Mouse (Mus musculus): ENCODE measurements around the gene Kcng4.

Kcng4 gene

DNA sequence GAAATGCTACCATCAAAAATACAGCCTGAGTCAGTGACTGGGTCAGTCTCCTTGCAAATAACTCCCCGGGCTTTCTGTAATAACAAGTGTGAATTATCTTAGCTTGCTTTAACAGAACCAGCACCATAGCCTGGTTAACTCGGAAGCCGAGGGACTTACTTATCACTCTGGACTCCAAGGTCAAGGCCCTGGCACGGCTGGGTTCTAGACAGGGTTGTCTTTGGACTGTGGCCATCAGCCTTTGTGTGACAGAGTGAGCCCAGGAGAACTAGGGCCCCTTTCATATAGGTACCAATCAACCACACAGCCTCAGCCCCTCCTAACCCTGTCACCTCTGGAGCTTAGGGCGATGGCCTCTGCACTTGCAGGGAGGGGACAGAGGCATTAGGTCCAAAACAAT, 5.6 kb upstream of the Kcng4 start:
- DNase-seq (ENCODE audit: low spot score in 2 of 2) = no peak

DNA sequence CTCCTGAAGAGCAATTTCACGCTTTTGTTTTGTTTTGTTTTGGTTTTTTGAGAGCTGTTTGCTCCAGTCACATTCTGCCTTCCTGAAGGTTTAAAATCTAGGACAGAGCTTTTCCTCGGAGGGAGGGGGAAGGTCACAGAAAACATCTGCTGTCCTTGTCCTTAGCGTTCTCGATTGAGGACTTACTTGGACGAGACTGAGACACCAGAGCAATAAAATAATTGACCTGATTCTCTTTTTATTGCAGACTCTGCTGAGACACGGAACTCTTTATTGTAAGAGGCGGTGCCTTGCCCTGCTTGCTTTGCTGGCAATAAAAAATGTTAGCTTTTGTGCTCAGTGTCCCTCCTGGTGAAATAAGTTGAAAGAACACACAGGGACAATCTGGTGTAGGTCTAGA, 4.3 kb upstream of the Kcng4 start:
- no peak for DNase-seq (ENCODE audit: low spot score in 2 of 2)

- DNase-seq (ENCODE audit: low spot score in 2 of 2) = no peak
Observed at GRCm38 (mm10) chr8:119638261-119638660, 2.8 kb upstream of the Kcng4 start.

- no peak for DNase-seq (ENCODE audit: low spot score in 2 of 2)
Observed at GRCm38 (mm10) chr8:119637381-119637780, 1.9 kb upstream of the Kcng4 start.

GRCm38 (mm10) chr8:119636766-119637165, 1.3 kb upstream of the Kcng4 start:
- no peak for DNase-seq (ENCODE audit: low spot score in 2 of 2)

DNA sequence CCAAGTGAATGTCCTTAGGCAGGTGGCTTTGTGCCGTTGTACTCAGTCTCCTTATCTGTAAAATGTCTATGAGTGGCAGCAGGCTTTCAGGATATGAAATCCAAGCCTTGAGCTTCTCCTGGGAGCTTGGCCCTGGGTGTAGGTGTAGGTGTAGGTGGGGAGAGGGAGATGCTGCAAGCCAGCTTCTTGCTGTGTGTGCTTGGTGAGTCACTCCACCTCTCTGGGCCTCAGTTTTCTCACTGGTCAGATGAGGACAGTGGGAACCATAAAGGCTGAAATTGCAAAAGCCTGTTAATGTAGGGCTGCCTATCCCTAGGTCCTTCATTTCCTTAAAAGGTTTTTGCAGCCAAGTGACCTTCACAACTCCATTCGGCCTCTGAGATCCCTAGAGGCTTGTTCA, 478 bp upstream of the Kcng4 start:
- DNase-seq (ENCODE audit: low spot score in 2 of 2) = no peak

DNA sequence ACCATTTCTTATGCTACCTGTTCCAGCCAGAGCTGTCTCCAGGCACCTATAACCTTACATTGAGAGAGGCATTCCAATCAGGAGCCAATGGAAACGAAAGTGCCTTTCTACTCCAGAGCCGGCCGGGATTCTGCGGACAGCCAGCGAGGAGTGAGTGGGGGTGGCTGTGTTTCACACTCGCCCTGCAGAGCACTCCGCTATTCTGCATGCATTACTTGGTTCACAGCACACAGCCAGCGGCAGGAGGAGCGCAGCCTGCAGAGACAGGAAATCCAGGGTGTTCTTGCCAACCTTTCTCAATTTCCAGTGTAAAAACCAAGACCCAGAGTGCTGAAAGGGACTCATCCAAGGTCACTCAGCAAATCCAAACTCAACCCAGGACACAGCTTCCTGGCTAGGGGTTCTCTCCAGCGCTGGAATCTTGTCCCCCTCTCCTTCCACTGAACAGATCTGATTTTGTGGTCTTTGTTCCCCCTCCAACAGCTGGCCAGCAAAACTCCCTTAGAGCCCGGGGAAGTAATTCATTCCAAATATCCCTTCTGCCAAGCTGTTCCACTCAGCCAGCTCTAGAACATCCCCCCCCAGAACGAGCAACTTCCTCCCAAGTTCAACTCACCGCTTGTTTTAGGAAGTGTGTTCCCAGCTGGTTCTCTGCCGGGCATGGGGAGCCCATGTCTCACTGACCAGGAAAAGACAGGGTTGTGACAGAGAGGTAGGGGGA, 704 bp downstream of the Kcng4 start:
- no peak for DNase-seq (ENCODE audit: low spot score in 2 of 2)

DNA sequence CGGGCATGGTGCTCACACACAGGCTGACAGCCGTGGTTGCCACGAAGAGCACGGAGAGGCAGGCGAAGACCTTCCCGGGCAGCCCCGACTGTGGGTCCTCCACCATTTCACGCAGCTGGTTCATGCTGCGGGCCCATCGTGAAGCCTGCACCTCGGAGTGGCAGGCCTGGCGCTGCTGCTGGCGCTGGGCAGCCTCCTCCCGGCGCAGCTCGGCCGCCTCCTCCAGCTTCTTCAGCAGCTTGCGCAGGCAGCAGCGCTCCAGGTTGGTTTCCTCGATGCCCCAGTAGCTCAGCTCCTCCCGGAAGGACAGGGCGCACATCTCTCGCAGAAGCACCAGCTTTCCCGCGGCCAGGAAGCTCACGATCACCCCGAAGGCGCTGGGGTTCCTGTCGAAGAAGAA, 2.6 kb downstream of the Kcng4 start:
- no peak for DNase-seq (ENCODE audit: low spot score in 2 of 2)

- DNase-seq (ENCODE audit: low spot score in 2 of 2) = no peak
Observed at GRCm38 (mm10) chr8:119632246-119632645, 3.2 kb downstream of the Kcng4 start.

DNA sequence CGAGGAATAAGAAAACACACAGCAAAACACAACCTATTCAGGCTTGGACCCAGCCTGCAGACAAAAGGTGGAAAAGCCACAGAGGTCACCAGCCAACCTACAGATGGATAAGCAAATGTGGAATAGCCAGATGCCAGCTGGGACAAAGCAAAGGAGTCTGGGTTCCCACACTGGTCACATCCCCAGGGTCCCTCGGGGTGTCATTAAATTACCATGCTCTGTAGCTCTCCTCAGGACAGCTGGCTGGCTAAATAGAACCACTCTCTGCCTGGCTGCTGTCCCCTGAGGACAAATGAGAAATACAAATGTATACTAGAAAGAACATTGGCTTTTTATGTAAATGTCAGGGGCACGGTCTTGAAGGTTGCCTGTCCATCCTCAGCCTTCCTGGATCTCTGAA, 4.6 kb downstream of the Kcng4 start:
- no peak for DNase-seq (ENCODE audit: low spot score in 2 of 2)

- peak; percentile 19 to 45 for DNase-seq (ENCODE audit: low spot score in 2 of 2)
Observed at GRCm38 (mm10) chr8:119627613-119628359, 7.7 kb downstream of the Kcng4 start.

DNA sequence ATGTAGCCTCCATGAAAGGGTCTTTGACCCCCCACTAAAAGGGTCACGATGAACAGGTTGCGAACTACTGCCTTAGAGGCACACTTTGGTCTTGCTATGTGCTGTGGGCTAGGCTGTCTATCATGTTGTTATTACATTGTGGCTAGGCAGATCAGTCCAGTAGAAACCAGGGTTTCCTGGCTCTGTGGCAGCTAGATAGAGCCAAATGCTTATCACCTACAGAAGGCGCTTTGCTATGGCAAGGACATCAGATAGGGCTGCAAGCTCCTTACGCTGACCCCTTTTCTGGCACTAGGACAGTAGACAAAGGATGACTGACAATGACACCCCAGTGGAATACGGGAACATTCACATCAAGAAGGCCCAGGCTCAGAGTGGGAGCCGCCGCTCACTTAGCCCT, 8.3 kb downstream of the Kcng4 start:
- no peak for DNase-seq (ENCODE audit: low spot score in 2 of 2)

DNA sequence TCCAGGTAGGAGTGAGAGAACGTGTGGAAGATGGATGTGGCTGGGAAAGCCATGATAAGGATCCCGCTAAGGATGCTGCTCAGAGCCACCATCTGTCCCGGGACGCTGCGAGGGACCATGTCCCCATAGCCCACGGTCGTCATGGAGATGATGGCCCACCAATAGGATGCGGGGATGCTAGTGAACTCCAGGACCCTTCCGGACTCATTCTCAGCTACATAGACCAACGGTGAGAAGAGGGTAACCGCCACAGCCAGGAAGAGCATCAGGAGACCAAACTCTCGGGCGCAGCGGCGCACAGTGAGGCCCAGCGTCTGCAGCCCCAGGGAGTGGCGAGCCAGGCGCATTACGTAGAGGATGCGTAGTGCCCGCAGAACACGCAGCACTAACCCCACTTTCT, 9.7 kb downstream of the Kcng4 start:
- DNase-seq (ENCODE audit: low spot score in 2 of 2) = no peak

- DNase-seq (ENCODE audit: low spot score in 2 of 2) = no peak
Observed at GRCm38 (mm10) chr8:119624916-119625315, 10.6 kb downstream of the Kcng4 start.

DNA sequence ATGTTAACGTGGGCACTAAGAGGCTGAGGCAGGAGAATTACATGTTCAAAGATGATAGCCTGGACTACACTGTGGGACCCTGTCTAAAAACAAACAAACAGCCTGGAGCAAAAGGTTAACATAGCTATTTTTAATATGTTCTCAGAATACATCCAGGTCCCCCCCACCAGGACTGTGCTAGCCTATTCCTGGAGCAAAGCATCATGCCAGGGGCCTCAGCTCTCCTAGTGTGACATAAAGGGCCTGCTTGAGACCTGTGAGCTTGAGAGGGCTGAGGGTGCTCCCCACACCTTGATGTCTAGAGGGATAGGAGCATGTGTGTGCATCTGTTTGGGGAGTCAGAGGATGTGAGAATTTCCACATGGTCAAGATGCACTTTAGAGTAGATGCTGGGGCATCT, 11.7 kb downstream of the Kcng4 start:
- no peak for DNase-seq (ENCODE audit: low spot score in 2 of 2)

GRCm38 (mm10) chr8:119623061-119623460, 12.4 kb downstream of the Kcng4 start:
- no peak for DNase-seq (ENCODE audit: low spot score in 2 of 2)

GRCm38 (mm10) chr8:119622555-119622954, 12.9 kb downstream of the Kcng4 start:
- no peak for DNase-seq (ENCODE audit: low spot score in 2 of 2)

- DNase-seq (ENCODE audit: low spot score in 2 of 2) = no peak
Observed at GRCm38 (mm10) chr8:119620848-119621465, 14.5 kb downstream of the Kcng4 start.

DNA sequence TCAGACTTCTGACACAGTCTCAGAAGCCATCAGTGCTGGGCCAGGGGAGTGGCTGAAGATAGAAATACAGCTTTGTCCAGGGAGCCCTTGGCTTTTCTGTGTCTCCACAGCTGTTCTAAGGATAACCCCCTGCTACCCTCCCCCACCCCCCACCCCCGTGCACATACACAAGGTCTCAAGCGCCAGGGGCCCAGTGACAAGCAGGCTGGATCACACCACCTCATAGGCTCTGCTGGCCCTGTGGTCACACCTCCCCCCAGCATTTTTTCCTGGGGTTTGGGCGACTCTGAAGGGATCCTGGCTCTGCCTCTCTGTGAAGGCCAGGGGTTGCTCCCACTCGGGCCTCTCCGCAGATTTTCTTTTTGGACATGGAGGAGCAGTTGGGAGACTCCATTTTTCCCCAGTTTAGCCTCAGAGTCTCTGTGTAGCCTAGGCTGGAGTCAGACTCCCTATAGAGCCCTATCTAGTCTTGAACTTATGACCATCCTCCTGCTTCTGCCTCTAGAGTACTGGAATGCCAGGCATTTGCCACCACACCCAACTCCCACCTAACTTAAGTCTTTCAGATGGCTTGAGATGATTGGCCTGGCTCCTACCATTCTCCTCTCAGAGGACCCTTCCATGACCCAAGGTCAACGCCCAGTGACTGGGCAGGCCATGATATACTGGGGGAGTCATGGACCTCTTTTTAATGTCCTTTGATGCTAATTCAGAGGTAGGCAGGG, 15.2 kb downstream of the Kcng4 start:
- no peak for DNase-seq (ENCODE audit: low spot score in 2 of 2)

GRCm38 (mm10) chr8:119618887-119619286, 16.6 kb downstream of the Kcng4 start:
- no peak for DNase-seq (ENCODE audit: low spot score in 2 of 2)

DNA sequence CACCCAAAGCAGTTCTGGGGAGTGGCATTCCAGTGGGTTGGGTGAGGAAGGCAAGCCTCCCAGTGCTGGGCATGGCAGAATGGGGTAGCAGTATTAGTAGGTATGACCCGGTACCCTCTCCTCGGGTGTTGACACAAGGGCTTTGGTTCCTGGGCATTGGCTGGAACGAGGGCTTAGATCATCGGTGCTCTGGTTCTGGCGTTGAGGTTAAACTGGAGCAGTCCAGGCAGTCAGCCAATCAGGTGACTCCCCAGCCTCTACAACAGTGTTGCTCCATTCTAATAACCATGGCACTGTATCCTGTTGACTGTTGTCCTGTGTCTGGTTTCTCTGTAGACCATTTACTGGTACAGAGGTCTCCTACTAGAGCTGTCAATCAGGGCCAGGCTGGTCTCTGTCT, 17.9 kb downstream of the Kcng4 start:
- DNase-seq (ENCODE audit: low spot score in 2 of 2) = no peak

DNA sequence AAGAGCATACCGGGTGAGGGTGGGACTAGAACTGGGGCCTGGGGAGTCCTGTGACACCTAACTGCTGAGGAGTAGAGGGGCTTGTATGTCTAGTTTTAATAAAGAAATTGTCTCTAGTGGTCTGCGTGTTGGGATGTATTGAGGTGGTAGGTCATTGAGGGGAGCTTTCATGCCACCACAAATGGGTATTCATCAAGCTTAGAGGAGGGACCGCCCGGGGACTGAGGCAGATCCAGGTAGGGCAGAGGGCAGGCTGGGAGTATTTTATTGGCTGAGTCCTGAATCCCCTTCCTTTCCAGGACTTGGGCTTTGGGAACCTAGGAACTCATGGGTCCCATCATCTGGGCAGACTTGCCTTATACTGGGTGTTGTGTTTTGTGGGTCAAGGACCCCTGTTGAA, 18.7 kb downstream of the Kcng4 start:
- DNase-seq (ENCODE audit: low spot score in 2 of 2) = no peak

Measured in urinary bladder, adult 18-20 months (tissue).